In genomic region chr8:80611441-80611751, GRCm38 (mm10) we compare ENCODE assay signal across 8 mouse cellular contexts. TPM values are rescaled to one million over a fixed set of nuclear protein-coding genes. Genes with fewer than 3 reads are reported as not detected.
DNase-seq lines count a peak whose midpoint lies in the region; ATAC-seq and TF ChIP-seq lines count a peak whose summit lies in the region.

No protein-coding gene starts in this region.

- WGBS in heart, postnatal 0 days: 6% methylated on average over 12 of the region's 12 CpGs
- 3% methylated on average over 12 of the region's 12 CpGs for whole genome bisulfite sequencing in hindbrain, embryonic 11.5 days
- WGBS in midbrain, embryonic 16.5 days: 2% methylated on average over 12 of the region's 12 CpGs

- peaks cover 24% of the 10 kb centered on the region for H3K27me3 ChIP-seq in heart, postnatal 0 days (ENCODE audit: control insufficient read depth, insufficient read depth, low read length)
- H3K27me3 ChIP-seq in hindbrain, embryonic 11.5 days (ENCODE audit: control insufficient read depth, insufficient read depth, low read length): peaks cover 16% of the 10 kb centered on the region
- peaks cover 16% of the 10 kb centered on the region for H3K27me3 ChIP-seq in midbrain, embryonic 16.5 days (ENCODE audit: control insufficient read depth, insufficient read depth, low read depth, low read length)

- H3K9me3 ChIP-seq in heart, postnatal 0 days (replicated peaks; ENCODE audit: control insufficient read depth, low read length): no peaks in the 10 kb centered on the region
- H3K9me3 ChIP-seq in hindbrain, embryonic 11.5 days (ENCODE audit: control insufficient read depth, low read length): no peaks in the 10 kb centered on the region
- no peaks in the 10 kb centered on the region for H3K9me3 ChIP-seq in midbrain, embryonic 16.5 days (replicated peaks; ENCODE audit: control insufficient read depth, low read length, poor library complexity, severe bottlenecking)

- TF ChIP-seq EP300 in heart, postnatal 0 days (IDR thresholded peaks at IDR 0.05; ENCODE audit: low read depth): no peak

- no peak overlapping the region for H3K27ac ChIP-seq in heart, postnatal 0 days (ENCODE audit: low read depth)
- no peak overlapping the region for H3K27ac ChIP-seq in hindbrain, embryonic 11.5 days (ENCODE audit: low read depth, low read length)
- H3K27ac ChIP-seq in midbrain, embryonic 16.5 days (ENCODE audit: low read length): no peak overlapping the region

- DNase-seq in heart, postnatal 0 days (ENCODE audit: low spot score): no peak
- no peak for DNase-seq in heart, postnatal 36 days
- DNase-seq in ZHBTc4 (ENCODE audit: low read depth, low spot score): peak; percentile 48
- DNase-seq in hindbrain, embryonic 11.5 days (ENCODE audit: low spot score): no peak
- DNase-seq in ovary, adult 18-20 months (ENCODE audit: low spot score): no peak
- no peak for DNase-seq in gastrocnemius, postnatal 10 days
- DNase-seq in cerebellum, postnatal 36 days: no peak

- no peak for TF ChIP-seq CTCF in heart, postnatal 0 days (IDR thresholded peaks at IDR 0.05; ENCODE audit: low read depth)

- no peaks in the 10 kb centered on the region for H3K36me3 ChIP-seq in heart, postnatal 0 days (replicated peaks; ENCODE audit: control insufficient read depth, insufficient read depth, low read length)
- H3K36me3 ChIP-seq in hindbrain, embryonic 11.5 days (ENCODE audit: control insufficient read depth, insufficient read depth, low read length): no peaks in the 10 kb centered on the region
- no peaks in the 10 kb centered on the region for H3K36me3 ChIP-seq in midbrain, embryonic 16.5 days (ENCODE audit: control insufficient read depth, insufficient read depth, low read length)

- intact Hi-C loops in heart, postnatal 36 days (cut with DNase I): no loop called here

- H3K4me3 ChIP-seq in heart, postnatal 0 days (ENCODE audit: low read depth, low read length): peak overlapping the region; percentile 28
- peak overlapping the region; percentile 13; the same call in 1 of the 2 replicates for H3K4me3 ChIP-seq in hindbrain, embryonic 11.5 days (ENCODE audit: low read depth, low read length)
- peak overlapping the region; percentile 45 for H3K4me3 ChIP-seq in midbrain, embryonic 16.5 days (ENCODE audit: low read depth, low read length)

- 0 out of 2 replicates have a peak, but pooled peaks cover 6% of the 10 kb centered on the region for H3K4me1 ChIP-seq in heart, postnatal 0 days (ENCODE audit: control insufficient read depth, insufficient read depth)
- peaks cover 7% of the 10 kb centered on the region for H3K4me1 ChIP-seq in hindbrain, embryonic 11.5 days (replicated peaks; ENCODE audit: control insufficient read depth, insufficient read depth, low read length)
- peaks cover 4% of the 10 kb centered on the region; the same call in 1 of the 2 replicates for H3K4me1 ChIP-seq in midbrain, embryonic 16.5 days (ENCODE audit: control insufficient read depth, insufficient read depth, low read length)

- ATAC-seq in heart, postnatal 0 days (ENCODE audit: insufficient read depth, low read depth): no peak
- ATAC-seq in hindbrain, embryonic 11.5 days (ENCODE audit: low FRiP score): 0 out of 2 replicates have a peak, but pooled peaks have one; percentile 7
- peak; percentile 62; the same call in 1 of the 2 replicates for ATAC-seq in midbrain, embryonic 16.5 days

- H3K9ac ChIP-seq in heart, postnatal 0 days (replicated peaks; ENCODE audit: low read depth, low read length): no peak overlapping the region
- H3K9ac ChIP-seq in hindbrain, embryonic 11.5 days (ENCODE audit: low read depth, low read length): no peak overlapping the region
- peak overlapping the region; percentile 46 for H3K9ac ChIP-seq in midbrain, embryonic 16.5 days (ENCODE audit: low read depth, low read length)

- H3K4me2 ChIP-seq in heart, postnatal 0 days (ENCODE audit: low read depth, low read length): peak overlapping the region; percentile 59
- peak overlapping the region; percentile 37 for H3K4me2 ChIP-seq in hindbrain, embryonic 11.5 days (replicated peaks; ENCODE audit: low read depth, low read length)
- H3K4me2 ChIP-seq in midbrain, embryonic 16.5 days (ENCODE audit: low read length): peak overlapping the region; percentile 91

RNA-seq across cellular contexts. Expression of gene Frem3, which starts 0.5 kb away (rescaled TPM):
- 0.15 and 0.23 TPM in 2 replicates for total RNA-seq in heart, postnatal 0 days (2014; rRNA removed; ENCODE audit: low replicate concordance)
- polyA plus RNA-seq in heart, postnatal 0 days (2015; fragmentation: Nextera tagmentation; extraction: Ambion mirVana): 0.05 and 0.07 TPM in 2 replicates
- under 1 TPM in 1 of 2 experiments, not detected in 1; 0.06 TPM for total RNA-seq in heart, postnatal 36 days (2021)
- polyA plus RNA-seq in hindbrain, embryonic 11.5 days (2014; fragmentation: Nextera tagmentation; extraction: Ambion mirVana): 0.03 TPM in 1 of 2 replicates, not detected in the other
- polyA plus RNA-seq in midbrain, embryonic 16.5 days (2015; fragmentation: Nextera tagmentation; extraction: Ambion mirVana): 0.09 and 0.16 TPM in 2 replicates
- total RNA-seq in gastrocnemius, postnatal 10 days (2021): not detected

Comparison
In these comparisons a context has a peak if more than half of its experiments do, and no peak if none do; other contexts are left out.
1. H3K4me2 ChIP-seq: peak in every context shown above with its lines; median percentile 91 in midbrain, embryonic 16.5 days; 59 in heart, postnatal 0 days; 37 in hindbrain, embryonic 11.5 days.